Mouse (Mus musculus) forebrain, embryonic 10.5 days (tissue): ENCODE data around the gene Cdkn1b. TPM values are rescaled to one million over a fixed set of nuclear protein-coding genes. Genes with fewer than 3 reads are reported as not detected.

Source experiments
- DNase-seq: peaks from one replicate; pipeline ENCODE4 v3.0.0-alpha.2; 2017; ENCODE audit warnings: low spot score; ENCODE audit errors: extremely low spot score
- H3K27ac ChIP-seq: fragments of 300-500 bp; sonication (generic); 2 replicates; pipeline ENCODE4 v1.5.1; 2016; ENCODE audit warnings: mild to moderate bottlenecking
- H3K27me3 ChIP-seq: fragments of 300-500 bp; sonication (generic); 2 replicates; pipeline ENCODE4 v1.6.1; 2016; ENCODE audit warnings: mild to moderate bottlenecking; ENCODE audit not compliant: poor library complexity, severe bottlenecking
- H3K36me3 ChIP-seq: fragments of 300-500 bp; sonication (generic); replicated peaks from 2 replicates; pipeline ENCODE4 v1.6.1; 2016; ENCODE audit warnings: mild to moderate bottlenecking, moderate library complexity
- H3K4me1 ChIP-seq: fragments of 300-500 bp; sonication (generic); 2 replicates; pipeline ENCODE4 v1.6.1; 2016
- H3K4me3 ChIP-seq: fragments of 300-500 bp; sonication (generic); 2 replicates; pipeline ENCODE4 v1.5.1; 2016; ENCODE audit warnings: mild to moderate bottlenecking, moderate library complexity
- H3K9me3 ChIP-seq: fragments of 300-500 bp; sonication (generic); 2 replicates; pipeline ENCODE4 v1.6.1; 2016; ENCODE audit warnings: mild to moderate bottlenecking, moderate library complexity
- WGBS: fragments of 180-500 bp; shearing (Covaris S2); methylation state at CpG from one replicate; pipeline ENCODE4 v1.1.7; 2016; 5-methylcytosine and 5-hydroxymethylcytosine counted together
- polyA plus RNA-seq: library from polyadenylated mRNA; unstranded; fragments of >200 nt; fragmentation: Nextera tagmentation; extraction: Ambion mirVana; gene quantifications from 2 replicates; pipeline ENCODE4 v1.2.1, GENCODE M21; 2016

Gene Cdkn1b
- polyA plus RNA-seq, 1 experiment from 2014 or later = 19.0 TPM

- no peaks in the 10 kb centered on the region for H3K27me3 ChIP-seq
- DNase-seq = peak; percentile 90
- H3K27ac ChIP-seq = peak overlapping the region; percentile 89
- peak overlapping the region; percentile 66 for H3K4me3 ChIP-seq
- WGBS = under 1% methylated on average over 10 of the region's 10 CpGs
- no peaks in the 10 kb centered on the region for H3K9me3 ChIP-seq
- peaks cover 54% of the 10 kb centered on the region for H3K4me1 ChIP-seq
- peaks cover 24% of the 10 kb centered on the region for H3K36me3 ChIP-seq
These were observed 32.3 kb upstream of the Cdkn1b start for GRCm38 (mm10) chr6:134887711-134888449.

GRCm38 (mm10) chr6:134888563-134889017 is 31.6 kb upstream of the Cdkn1b start:
- DNase-seq = peak; percentile 69

GRCm38 (mm10) chr6:134889763-134890162 is 30.4 kb upstream of the Cdkn1b start:
- no peaks in the 10 kb centered on the region for H3K9me3 ChIP-seq
- peak overlapping the region; percentile 89; the same call in 1 of the 2 replicates for H3K27ac ChIP-seq
- 91% methylated on average over 1 of the region's 1 CpGs for WGBS
- no peak overlapping the region for H3K4me3 ChIP-seq
- no peak for DNase-seq
- peaks cover 8% of the 10 kb centered on the region for H3K36me3 ChIP-seq
- peaks cover 54% of the 10 kb centered on the region for H3K4me1 ChIP-seq
- H3K27me3 ChIP-seq = no peaks in the 10 kb centered on the region

More at GRCm38 (mm10) chr6:134888563-134889017, 31.6 kb upstream of the Cdkn1b start:
- WGBS = under 1% methylated on average over 4 of the region's 4 CpGs
- H3K27ac ChIP-seq = peak overlapping the region; percentile 89
- H3K9me3 ChIP-seq = no peaks in the 10 kb centered on the region
- H3K27me3 ChIP-seq = no peaks in the 10 kb centered on the region
- H3K4me1 ChIP-seq = peaks cover 54% of the 10 kb centered on the region
- H3K4me3 ChIP-seq = peak overlapping the region; percentile 66
- peaks cover 19% of the 10 kb centered on the region for H3K36me3 ChIP-seq

GRCm38 (mm10) chr6:134890436-134890835 is 29.8 kb upstream of the Cdkn1b start:
- Histone ChIP-seq H3K27ac (0 out of 2 replicates have a peak overlapping the region, but pooled peaks have one; percentile 26), H3K4me3 (no peak overlapping the region), H3K4me1 (peaks cover 48% of the 10 kb centered on the region), H3K9me3 (no peaks in the 10 kb centered on the region), H3K27me3 (no peaks in the 10 kb centered on the region), H3K36me3 (peaks cover 3% of the 10 kb centered on the region)
- WGBS = 79% methylated on average over 7 of the region's 7 CpGs
- DNase-seq = no peak

- WGBS = 65% methylated on average over 15 of the region's 15 CpGs
- no peak for DNase-seq
- Histone ChIP-seq H3K9me3 (no peaks in the 10 kb centered on the region), H3K36me3 (no peaks in the 10 kb centered on the region; the same call in none of the 2 replicates), H3K4me3 (peak overlapping the region; percentile 59), H3K4me1 (peaks cover 35% of the 10 kb centered on the region), H3K27ac (peak overlapping the region; percentile 99), H3K27me3 (no peaks in the 10 kb centered on the region)
These were observed 23.4 kb upstream of the Cdkn1b start for GRCm38 (mm10) chr6:134896570-134897436.

GRCm38 (mm10) chr6:134897443-134898094 is 22.6 kb upstream of the Cdkn1b start:
- H3K36me3 ChIP-seq = no peaks in the 10 kb centered on the region; the same call in none of the 2 replicates
- WGBS = 1% methylated on average over 38 of the region's 38 CpGs
- H3K9me3 ChIP-seq = no peaks in the 10 kb centered on the region
- no peaks in the 10 kb centered on the region for H3K27me3 ChIP-seq
- H3K4me1 ChIP-seq = peaks cover 35% of the 10 kb centered on the region
- peak; percentile 98 for DNase-seq
- H3K4me3 ChIP-seq = peak overlapping the region; percentile 59
- peak overlapping the region; percentile 99 for H3K27ac ChIP-seq

GRCm38 (mm10) chr6:134898095-134898965 is 21.9 kb upstream of the Cdkn1b start, which contains the start of gene Gpr19:
Gene Gpr19 (minus strand): TSS chr6:134898578.
- DNase-seq = peak; percentile 94
- WGBS = under 1% methylated on average over 51 of the region's 51 CpGs
- no peaks in the 10 kb centered on the region; the same call in none of the 2 replicates for H3K36me3 ChIP-seq
- peak within 1 kb of the TSS; percentile 99 for H3K27ac ChIP-seq
- no peaks in the 10 kb centered on the region for H3K27me3 ChIP-seq
- no peaks in the 10 kb centered on the region for H3K9me3 ChIP-seq
- H3K4me3 ChIP-seq = peak within 1 kb of the TSS; percentile 59
- peaks cover 35% of the 10 kb centered on the region for H3K4me1 ChIP-seq

- Histone ChIP-seq H3K36me3 (no peaks in the 10 kb centered on the region), H3K9me3 (peaks cover 4% of the 10 kb centered on the region; the same call in 1 of the 2 replicates), H3K27me3 (no peaks in the 10 kb centered on the region), H3K4me1 (peaks cover 15% of the 10 kb centered on the region), H3K4me3 (no peak overlapping the region), H3K27ac (no peak overlapping the region)
- DNase-seq = no peak
- 85% methylated on average over 4 of the region's 4 CpGs for WGBS
These were observed 16.8 kb upstream of the Cdkn1b start for GRCm38 (mm10) chr6:134903368-134903767.

- H3K27ac ChIP-seq = no peak overlapping the region
- WGBS = 93% methylated on average over 10 of the region's 10 CpGs
These were observed 16.0 kb upstream of the Cdkn1b start for GRCm38 (mm10) chr6:134903891-134904884.

GRCm38 (mm10) chr6:134905811-134906210 is 14.4 kb upstream of the Cdkn1b start:
- no peak for DNase-seq
- no peak overlapping the region for H3K27ac ChIP-seq
- H3K4me3 ChIP-seq = no peak overlapping the region
- H3K4me1 ChIP-seq = no peaks in the 10 kb centered on the region
- peaks cover 4% of the 10 kb centered on the region; the same call in 1 of the 2 replicates for H3K9me3 ChIP-seq
- no peaks in the 10 kb centered on the region for H3K27me3 ChIP-seq
- H3K36me3 ChIP-seq = no peaks in the 10 kb centered on the region
- WGBS = 85% methylated on average over 1 of the region's 1 CpGs

More at GRCm38 (mm10) chr6:134903891-134904884, 16.0 kb upstream of the Cdkn1b start:
- Histone ChIP-seq H3K36me3 (no peaks in the 10 kb centered on the region), H3K27me3 (no peaks in the 10 kb centered on the region), H3K4me1 (peaks cover 7% of the 10 kb centered on the region), H3K4me3 (no peak overlapping the region), H3K9me3 (peaks cover 4% of the 10 kb centered on the region; the same call in 1 of the 2 replicates)
- no peak for DNase-seq
